Mouse (Mus musculus) forebrain, embryonic 12.5 days (tissue): ENCODE measurements around the gene Dennd5a. TPM values are rescaled to one million over a fixed set of nuclear protein-coding genes. Genes with fewer than 3 reads are reported as not detected.

ENCODE experiments used
- ATAC-seq: fragments of 200-750 bp; cut with Nextera tagmentation; 2 replicates; pipeline ENCODE4 v1.8.0; 2017; ENCODE audit warnings: moderate TSS enrichment; ENCODE audit not compliant: low FRiP score
- H3K27ac ChIP-seq: fragments of 300-500 bp; sonication (generic); 2 replicates; pipeline ENCODE4 v1.5.1; 2016; ENCODE audit warnings: mild to moderate bottlenecking
- H3K27me3 ChIP-seq: fragments of 300-500 bp; sonication (generic); 2 replicates; pipeline ENCODE4 v1.6.1; 2016; ENCODE audit warnings: mild to moderate bottlenecking
- H3K36me3 ChIP-seq: fragments of 300-500 bp; sonication (generic); replicated peaks from 2 replicates; pipeline ENCODE4 v1.6.1; 2016; ENCODE audit warnings: mild to moderate bottlenecking
- H3K4me1 ChIP-seq: fragments of 300-500 bp; sonication (generic); 2 replicates; pipeline ENCODE4 v1.6.1; 2016
- H3K4me2 ChIP-seq: fragments of 300-500 bp; sonication (generic); 2 replicates; pipeline ENCODE4 v1.6.1; 2016; ENCODE audit warnings: mild to moderate bottlenecking, moderate library complexity
- H3K4me3 ChIP-seq: fragments of 300-500 bp; sonication (generic); replicated peaks from 2 replicates; pipeline ENCODE4 v1.5.1; 2016; ENCODE audit warnings: mild to moderate bottlenecking
- H3K9ac ChIP-seq: fragments of 300-500 bp; sonication (generic); 2 replicates; pipeline ENCODE4 v1.6.1; 2016; ENCODE audit warnings: mild to moderate bottlenecking
- H3K9me3 ChIP-seq: fragments of 300-500 bp; sonication (generic); 2 replicates; pipeline ENCODE4 v1.6.1; 2016
- WGBS: fragments of 180-500 bp; shearing (Covaris S2); methylation state at CpG from one replicate; pipeline ENCODE4 v1.1.7; 2016; 5-methylcytosine and 5-hydroxymethylcytosine counted together
- polyA plus RNA-seq: library from polyadenylated mRNA; unstranded; fragments of >200 nt; fragmentation: Nextera tagmentation; extraction: Ambion mirVana; gene quantifications from 2 replicates; pipeline ENCODE4 v1.2.1, GENCODE M21; 2016

Gene Dennd5a
- polyA plus RNA-seq, 1 experiment from 2014 or later = 53.6 TPM

GRCm38 (mm10) chr7:109900921-109901320 lies 59.3 kb downstream of the Dennd5a start:
- H3K36me3 ChIP-seq = peaks cover 97% of the 10 kb centered on the region
- 91% methylated on average over 9 of the region's 9 CpGs for WGBS
- no peaks in the 10 kb centered on the region for H3K4me1 ChIP-seq
- no peaks in the 10 kb centered on the region for H3K27me3 ChIP-seq
- H3K9me3 ChIP-seq = no peaks in the 10 kb centered on the region
- ATAC-seq = no peak
- no peak overlapping the region for H3K4me2 ChIP-seq
- no peak overlapping the region for H3K27ac ChIP-seq
- no peak overlapping the region for H3K9ac ChIP-seq
- H3K4me3 ChIP-seq = no peak overlapping the region

- Histone ChIP-seq H3K9ac (no peak overlapping the region), H3K4me2 (no peak overlapping the region), H3K36me3 (peaks cover 97% of the 10 kb centered on the region), H3K27me3 (no peaks in the 10 kb centered on the region), H3K9me3 (no peaks in the 10 kb centered on the region), H3K4me3 (no peak overlapping the region), H3K27ac (no peak overlapping the region), H3K4me1 (no peaks in the 10 kb centered on the region)
- no peak for ATAC-seq
Measured at GRCm38 (mm10) chr7:109898911-109899310, 61.4 kb downstream of the Dennd5a start.

GRCm38 (mm10) chr7:109892530-109892929 lies 67.7 kb downstream of the Dennd5a start:
- Histone ChIP-seq H3K36me3 (peaks cover 66% of the 10 kb centered on the region), H3K4me2 (no peak overlapping the region), H3K27me3 (no peaks in the 10 kb centered on the region), H3K9ac (no peak overlapping the region), H3K27ac (no peak overlapping the region), H3K4me1 (no peaks in the 10 kb centered on the region), H3K4me3 (no peak overlapping the region), H3K9me3 (no peaks in the 10 kb centered on the region)
- peak; percentile 46; the same call in 1 of the 2 replicates for ATAC-seq
- 42% methylated on average over 3 of the region's 3 CpGs for WGBS

GRCm38 (mm10) chr7:109891786-109892185 lies 68.5 kb downstream of the Dennd5a start:
- peaks cover 64% of the 10 kb centered on the region for H3K36me3 ChIP-seq
- H3K4me3 ChIP-seq = no peak overlapping the region
- WGBS = 95% methylated on average over 4 of the region's 4 CpGs
- ATAC-seq = no peak
- no peak overlapping the region for H3K4me2 ChIP-seq
- H3K9ac ChIP-seq = no peak overlapping the region
- H3K27me3 ChIP-seq = no peaks in the 10 kb centered on the region
- no peaks in the 10 kb centered on the region for H3K4me1 ChIP-seq
- H3K27ac ChIP-seq = no peak overlapping the region
- no peaks in the 10 kb centered on the region for H3K9me3 ChIP-seq

- Histone ChIP-seq H3K27ac (no peak overlapping the region), H3K36me3 (peaks cover 51% of the 10 kb centered on the region), H3K27me3 (no peaks in the 10 kb centered on the region), H3K4me1 (no peaks in the 10 kb centered on the region), H3K9ac (no peak overlapping the region), H3K9me3 (no peaks in the 10 kb centered on the region), H3K4me3 (no peak overlapping the region), H3K4me2 (no peak overlapping the region)
- 93% methylated on average over 2 of the region's 2 CpGs for WGBS
- no peak for ATAC-seq
Measured at GRCm38 (mm10) chr7:109890256-109890655, 70.0 kb downstream of the Dennd5a start.

GRCm38 (mm10) chr7:109889300-109889699 lies 71.0 kb downstream of the Dennd5a start:
- Histone ChIP-seq H3K4me1 (no peaks in the 10 kb centered on the region), H3K4me2 (no peak overlapping the region), H3K27me3 (no peaks in the 10 kb centered on the region), H3K9me3 (no peaks in the 10 kb centered on the region), H3K9ac (no peak overlapping the region), H3K36me3 (peaks cover 42% of the 10 kb centered on the region), H3K4me3 (no peak overlapping the region), H3K27ac (no peak overlapping the region)
- WGBS = 77% methylated on average over 5 of the region's 5 CpGs
- no peak for ATAC-seq

GRCm38 (mm10) chr7:109886249-109886648 lies 74.0 kb downstream of the Dennd5a start:
- Histone ChIP-seq H3K4me2 (no peak overlapping the region), H3K9ac (no peak overlapping the region), H3K27ac (no peak overlapping the region), H3K4me1 (no peaks in the 10 kb centered on the region), H3K9me3 (no peaks in the 10 kb centered on the region), H3K4me3 (no peak overlapping the region), H3K36me3 (peaks cover 22% of the 10 kb centered on the region), H3K27me3 (no peaks in the 10 kb centered on the region)
- ATAC-seq = no peak
- 97% methylated on average over 1 of the region's 1 CpGs for WGBS

- no peaks in the 10 kb centered on the region for H3K27me3 ChIP-seq
- ATAC-seq = no peak
- no peak overlapping the region for H3K27ac ChIP-seq
Measured at GRCm38 (mm10) chr7:109882574-109882973, 77.7 kb downstream of the Dennd5a start.

GRCm38 (mm10) chr7:109881561-109882099 lies 78.6 kb downstream of the Dennd5a start:
- no peak overlapping the region for H3K4me3 ChIP-seq
- H3K9me3 ChIP-seq = no peaks in the 10 kb centered on the region
- no peaks in the 10 kb centered on the region for H3K4me1 ChIP-seq
- ATAC-seq = no peak
- H3K27me3 ChIP-seq = no peaks in the 10 kb centered on the region
- peaks cover under 1% of the 10 kb centered on the region for H3K36me3 ChIP-seq
- H3K27ac ChIP-seq = no peak overlapping the region
- no peak overlapping the region for H3K4me2 ChIP-seq
- no peak overlapping the region for H3K9ac ChIP-seq
- 51% methylated on average over 2 of the region's 2 CpGs for WGBS

More at GRCm38 (mm10) chr7:109882574-109882973, 77.7 kb downstream of the Dennd5a start:
- peaks cover 7% of the 10 kb centered on the region for H3K36me3 ChIP-seq
- H3K9ac ChIP-seq = no peak overlapping the region
- no peaks in the 10 kb centered on the region for H3K4me1 ChIP-seq
- whole genome bisulfite sequencing = 93% methylated on average over 2 of the region's 2 CpGs
- no peaks in the 10 kb centered on the region for H3K9me3 ChIP-seq
- H3K4me2 ChIP-seq = no peak overlapping the region
- no peak overlapping the region for H3K4me3 ChIP-seq

- no peak overlapping the region for H3K4me3 ChIP-seq
- H3K27me3 ChIP-seq = no peaks in the 10 kb centered on the region
- no peaks in the 10 kb centered on the region for H3K36me3 ChIP-seq
- ATAC-seq = no peak
- no peaks in the 10 kb centered on the region for H3K4me1 ChIP-seq
- H3K9me3 ChIP-seq = no peaks in the 10 kb centered on the region
- no peak overlapping the region for H3K9ac ChIP-seq
- WGBS = 64% methylated on average over 12 of the region's 12 CpGs
- no peak overlapping the region for H3K4me2 ChIP-seq
- H3K27ac ChIP-seq = no peak overlapping the region
Measured at GRCm38 (mm10) chr7:109879158-109879557, 81.1 kb downstream of the Dennd5a start.

- Histone ChIP-seq H3K4me2 (no peak overlapping the region), H3K9ac (no peak overlapping the region), H3K27ac (0 out of 2 replicates have a peak overlapping the region, but pooled peaks have one; percentile 21), H3K27me3 (peaks cover 2% of the 10 kb centered on the region; the same call in 1 of the 2 replicates), H3K4me1 (no peaks in the 10 kb centered on the region), H3K4me3 (no peak overlapping the region), H3K9me3 (no peaks in the 10 kb centered on the region), H3K36me3 (no peaks in the 10 kb centered on the region)
- 76% methylated on average over 8 of the region's 8 CpGs for WGBS
- no peak for ATAC-seq
Measured at GRCm38 (mm10) chr7:109876085-109876484, 84.2 kb downstream of the Dennd5a start.

- Histone ChIP-seq H3K27ac (0 out of 2 replicates have a peak overlapping the region, but pooled peaks have one; percentile 21), H3K9me3 (no peaks in the 10 kb centered on the region), H3K4me1 (no peaks in the 10 kb centered on the region), H3K4me2 (no peak overlapping the region), H3K4me3 (no peak overlapping the region), H3K9ac (no peak overlapping the region), H3K27me3 (peaks cover 4% of the 10 kb centered on the region; the same call in 1 of the 2 replicates), H3K36me3 (no peaks in the 10 kb centered on the region)
- 67% methylated on average over 3 of the region's 3 CpGs for WGBS
- no peak for ATAC-seq
Measured at GRCm38 (mm10) chr7:109875598-109875997, 84.7 kb downstream of the Dennd5a start.

GRCm38 (mm10) chr7:109875033-109875432 lies 85.2 kb downstream of the Dennd5a start:
- Histone ChIP-seq H3K27me3 (peaks cover 4% of the 10 kb centered on the region; the same call in 1 of the 2 replicates), H3K27ac (no peak overlapping the region), H3K4me2 (no peak overlapping the region), H3K36me3 (no peaks in the 10 kb centered on the region), H3K9me3 (no peaks in the 10 kb centered on the region), H3K4me3 (no peak overlapping the region), H3K9ac (no peak overlapping the region), H3K4me1 (no peaks in the 10 kb centered on the region)
- ATAC-seq = no peak
